Mouse (Mus musculus) mature B cell (primary cell): ENCODE results near the gene Zscan20.
"Not testable (repeated sequence)": the region's sequence is repeated elsewhere in the genome, so short reads cannot be mapped to it uniquely, and the experiment has no call there.

Experiments used
- in situ Hi-C: fragments of 300-500 bp; cut with MboI; formaldehyde crosslinking; loops from 2 replicates; pipeline ENCODE4 v1.14.3; 2019

The Zscan20 gene

GRCm38 (mm10) chr4:128615761-128616160 is 5.9 kb upstream of the Zscan20 start:
- in situ Hi-C loops, result no loop called here

- in situ Hi-C loops, result no loop called here
Measured at GRCm38 (mm10) chr4:128613326-128613725, 3.4 kb upstream of the Zscan20 start.

- in situ Hi-C loops, result not testable (repeated sequence)
Measured at GRCm38 (mm10) chr4:128611726-128612125, 1.8 kb upstream of the Zscan20 start.

GRCm38 (mm10) chr4:128610706-128611105 is 808 bp upstream of the Zscan20 start:
- in situ Hi-C loops, result no loop called here

GRCm38 (mm10) chr4:128609276-128609924 is 498 bp downstream of the Zscan20 start:
- in situ Hi-C loops, result no loop called here

GRCm38 (mm10) chr4:128607661-128608060 is 2.2 kb downstream of the Zscan20 start:
- in situ Hi-C loops, result no loop called here

GRCm38 (mm10) chr4:128606586-128606985 is 3.3 kb downstream of the Zscan20 start:
- in situ Hi-C loops, result no loop called here

GRCm38 (mm10) chr4:128597801-128598560 is 11.9 kb downstream of the Zscan20 start:
- in situ Hi-C loops, result no loop called here

- in situ Hi-C loops, result no loop called here
Measured at GRCm38 (mm10) chr4:128594062-128594461, 15.8 kb downstream of the Zscan20 start.

GRCm38 (mm10) chr4:128593286-128593685 is 16.6 kb downstream of the Zscan20 start:
- in situ Hi-C loops, result no loop called here

- in situ Hi-C loops, result no loop called here
Measured at GRCm38 (mm10) chr4:128579182-128579581, 30.7 kb downstream of the Zscan20 start.

GRCm38 (mm10) chr4:128575811-128576210 is 34.1 kb downstream of the Zscan20 start:
- in situ Hi-C loops, result no loop called here

GRCm38 (mm10) chr4:128560327-128560726 is 49.6 kb downstream of the Zscan20 start:
- in situ Hi-C loops, result no loop called here

GRCm38 (mm10) chr4:128554198-128554597 is 55.7 kb downstream of the Zscan20 start:
- in situ Hi-C loops, result no loop called here

- in situ Hi-C loops, result no loop called here
Measured at GRCm38 (mm10) chr4:128550756-128551155, 59.1 kb downstream of the Zscan20 start.

- in situ Hi-C loops, result not testable (repeated sequence)
Measured at GRCm38 (mm10) chr4:128543956-128544486, 65.9 kb downstream of the Zscan20 start.

GRCm38 (mm10) chr4:128543378-128543777 is 66.5 kb downstream of the Zscan20 start:
- in situ Hi-C loops, result no loop called here
